Mouse (Mus musculus) myocyte (in vitro differentiated cells): Measurements from ENCODE around the gene Syk. TPM values are rescaled to one million over a fixed set of nuclear protein-coding genes. Genes with fewer than 3 reads are reported as not detected.

Source experiments
- H3K27me3 ChIP-seq: one replicate; pipeline ENCODE4 v1.6.1; 2011; ENCODE audit not compliant: control insufficient read depth, insufficient read depth, insufficient read length
- H3K36me3 ChIP-seq: one replicate; pipeline ENCODE4 v1.6.1; 2011; ENCODE audit not compliant: control insufficient read depth, insufficient read depth
- H3K4me2 ChIP-seq: one replicate; pipeline ENCODE4 v1.6.1; 2011; ENCODE audit warnings: low read depth, control low read depth
- H3K4me3 ChIP-seq: one replicate; pipeline ENCODE4 v1.5.1; 2011; ENCODE audit warnings: mild to moderate bottlenecking, control low read depth, moderate library complexity
- H3K79me2 ChIP-seq: one replicate; pipeline ENCODE4 v1.6.1; 2011; ENCODE audit not compliant: control insufficient read depth, insufficient read depth
- H3ac ChIP-seq: one replicate; pipeline ENCODE4 v1.6.1; 2011; ENCODE audit not compliant: control insufficient read depth, insufficient read length
- CEBPB ChIP-seq: IDR thresholded peaks from 2 replicates; pipeline ENCODE4 v1.6.1; 2011; ENCODE audit warnings: mild to moderate bottlenecking, moderate library complexity; ENCODE audit not compliant: poor library complexity, insufficient read depth, severe bottlenecking
- E2F4 ChIP-seq: IDR thresholded peaks from one replicate; pipeline ENCODE4 v1.6.1; 2011; ENCODE audit warnings: mild to moderate bottlenecking, control low read depth, moderate library complexity; ENCODE audit not compliant: insufficient read depth
- MAX ChIP-seq: IDR thresholded peaks from one replicate; pipeline ENCODE4 v1.6.1; 2011; ENCODE audit warnings: low read depth, mild to moderate bottlenecking, control low read depth
- MYOD1 ChIP-seq, 3 experiments: IDR thresholded peaks; one replicate each; pipeline ENCODE4 v1.6.1; 2011; ENCODE audit warnings: control low read depth in 2 of 3, low read depth in 2 of 3, mild to moderate bottlenecking in 2 of 3, moderate library complexity in 1 of 3; ENCODE audit not compliant: insufficient read length in 2 of 3, control insufficient read depth in 1 of 3
- MYOG ChIP-seq, 3 experiments: IDR thresholded peaks; one replicate each; pipeline ENCODE4 v1.6.1; 2011; ENCODE audit warnings: control low read depth in 2 of 3, low read depth in 2 of 3, mild to moderate bottlenecking in 2 of 3; ENCODE audit not compliant: insufficient read length in 2 of 3, control insufficient read depth in 1 of 3, insufficient read depth in 1 of 3
- POLR2A ChIP-seq: IDR thresholded peaks from one replicate; pipeline ENCODE4 v1.6.1; 2011; ENCODE audit warnings: low read depth, mild to moderate bottlenecking, control low read depth, moderate library complexity; ENCODE audit not compliant: insufficient read length
- POLR2AphosphoS2 ChIP-seq: IDR thresholded peaks from one replicate; pipeline ENCODE4 v1.6.1; 2011; ENCODE audit warnings: low read depth, control low read depth; ENCODE audit not compliant: insufficient read length
- REST ChIP-seq: IDR thresholded peaks from one replicate; pipeline ENCODE4 v1.6.1; 2011; ENCODE audit warnings: mild to moderate bottlenecking, control low read depth, moderate library complexity; ENCODE audit not compliant: insufficient read depth, insufficient read length
- SRF ChIP-seq: IDR thresholded peaks from one replicate; pipeline ENCODE4 v1.6.1; 2011; ENCODE audit warnings: low read depth; ENCODE audit not compliant: control insufficient read depth, insufficient read length
- TCF12 ChIP-seq: IDR thresholded peaks from one replicate; pipeline ENCODE4 v1.6.1; 2011; ENCODE audit warnings: mild to moderate bottlenecking, control low read depth; ENCODE audit not compliant: poor library complexity, insufficient read depth, severe bottlenecking
- TCF3 ChIP-seq: IDR thresholded peaks from one replicate; pipeline ENCODE4 v1.6.1; 2011; ENCODE audit warnings: low read depth, control low read depth; ENCODE audit not compliant: insufficient read length
- USF1 ChIP-seq: IDR thresholded peaks from one replicate; pipeline ENCODE4 v1.6.1; 2011; ENCODE audit warnings: low read depth, mild to moderate bottlenecking, control low read depth, moderate library complexity
- polyA plus RNA-seq: library from polyadenylated mRNA; unstranded; fragments of >200 nt; fragmentation: generic; extraction: Trizol; gene quantifications from one replicate; pipeline ENCODE4 v1.2.1, GENCODE M21; 2012; ENCODE audit warnings: missing spikeins

Syk gene
- polyA plus RNA-seq, 1 experiment, result 0.42 TPM

DNA sequence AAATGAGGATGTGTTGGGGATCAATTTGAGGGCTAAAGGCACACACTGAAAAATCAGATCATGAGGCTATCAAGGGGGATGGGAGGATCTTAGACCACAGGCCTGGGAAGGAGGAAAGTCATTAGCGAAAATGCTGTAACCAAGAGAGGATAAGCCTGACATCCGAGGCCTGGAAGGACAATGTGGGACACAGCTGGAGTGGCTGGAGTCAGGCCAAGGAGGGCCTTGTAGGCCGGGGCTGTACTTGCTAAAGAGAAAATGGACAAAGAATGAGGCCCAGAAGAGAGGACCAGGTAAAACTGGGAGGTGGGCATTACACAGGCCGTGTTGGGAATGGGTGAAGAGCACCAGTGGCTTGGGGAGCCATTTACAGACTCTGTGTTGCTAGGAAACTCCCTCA lies 22.9 kb downstream of the Syk start:
- Histone ChIP-seq H3K4me3 (no peak overlapping the region), H3K27me3 (peaks cover 10% of the 10 kb centered on the region), H3K79me2 (no peaks in the 10 kb centered on the region), H3K36me3 (no peaks in the 10 kb centered on the region), H3ac (no peak overlapping the region), H3K4me2 (no peak overlapping the region)
- TF ChIP-seq CEBPB, result no peak
- TF ChIP-seq SRF, result no peak
- no peak for TF ChIP-seq E2F4
- no peak for TF ChIP-seq TCF12
- TF ChIP-seq POLR2AphosphoS2, result no peak
- no peak for TF ChIP-seq TCF3
- no peak for TF ChIP-seq MAX
- TF ChIP-seq MYOD1 (IDR thresholded peaks at IDR 0.05; ENCODE audit: control insufficient read depth in 1 of 3, insufficient read length in 2 of 3, low read depth in 2 of 3), result no peak
- TF ChIP-seq USF1, result no peak
- no peak for TF ChIP-seq POLR2A
- no peak for TF ChIP-seq MYOG (IDR thresholded peaks at IDR 0.05; ENCODE audit: control insufficient read depth in 1 of 3, insufficient read depth in 1 of 3, insufficient read length in 2 of 3, low read depth in 2 of 3)
- no peak for TF ChIP-seq REST

DNA sequence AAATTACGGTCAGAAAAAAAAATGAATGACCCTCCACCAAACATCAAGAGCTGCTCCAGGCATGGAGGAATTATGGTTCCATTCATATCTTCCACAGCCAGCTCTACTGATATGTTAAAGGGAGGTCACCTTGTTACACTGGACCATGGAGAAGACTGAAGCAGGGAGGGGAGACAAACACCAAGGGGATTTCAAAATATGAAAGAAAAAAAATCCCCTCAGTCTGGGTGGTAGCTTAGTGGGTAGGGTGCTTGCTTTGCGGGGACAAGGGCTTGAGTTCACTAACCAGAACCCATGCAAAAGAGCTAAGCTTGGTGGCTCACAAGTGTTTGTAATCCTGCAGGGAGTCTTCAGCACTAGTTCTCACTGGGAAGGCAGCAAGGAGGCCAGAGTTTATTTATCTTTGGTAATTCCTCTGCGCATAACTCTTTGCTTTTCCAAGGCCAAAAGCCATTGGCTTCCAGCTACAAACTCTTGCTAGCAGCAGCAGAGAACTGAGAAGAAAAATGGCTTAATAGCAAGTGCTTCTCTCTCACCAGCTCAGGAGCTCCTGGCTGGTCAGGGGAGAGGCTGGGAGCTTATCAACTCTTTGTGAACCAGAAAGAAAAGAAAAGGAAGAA lies 23.8 kb downstream of the Syk start:
- H3ac ChIP-seq, result no peak overlapping the region
- H3K4me2 ChIP-seq, result no peak overlapping the region
- no peak overlapping the region for H3K4me3 ChIP-seq
- no peaks in the 10 kb centered on the region for H3K79me2 ChIP-seq
- no peaks in the 10 kb centered on the region for H3K36me3 ChIP-seq
- peaks cover 10% of the 10 kb centered on the region for H3K27me3 ChIP-seq
- TF ChIP-seq MAX, result no peak
- TF ChIP-seq E2F4, result no peak
- TF ChIP-seq USF1, result no peak

DNA sequence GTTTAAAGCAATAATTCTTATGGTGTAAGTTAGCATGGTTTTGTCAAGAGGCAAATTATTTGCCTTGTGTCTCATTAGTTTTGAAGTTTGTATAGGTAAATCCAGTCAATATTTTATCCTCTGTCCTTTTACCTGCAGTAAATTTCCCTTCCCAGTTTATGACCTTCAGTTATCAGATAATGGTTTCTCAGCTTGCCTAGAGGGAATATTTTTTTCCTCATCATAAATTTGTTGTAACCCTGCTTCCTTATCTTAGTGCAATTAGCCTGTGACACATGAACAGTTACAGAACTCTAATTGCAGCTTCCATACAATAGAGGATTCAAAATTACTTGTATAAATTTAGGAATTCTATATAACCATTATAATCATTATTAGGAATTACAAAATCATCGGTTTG lies 25.0 kb downstream of the Syk start:
- Histone ChIP-seq H3K4me2 (no peak overlapping the region), H3K36me3 (no peaks in the 10 kb centered on the region), H3K27me3 (peaks cover 10% of the 10 kb centered on the region), H3K4me3 (no peak overlapping the region), H3K79me2 (no peaks in the 10 kb centered on the region), H3ac (no peak overlapping the region)
- TF ChIP-seq POLR2A, result no peak
- no peak for TF ChIP-seq TCF3
- TF ChIP-seq TCF12, result no peak
- TF ChIP-seq POLR2AphosphoS2, result no peak
- TF ChIP-seq CEBPB, result no peak
- no peak for TF ChIP-seq MAX
- no peak for TF ChIP-seq MYOD1 (IDR thresholded peaks at IDR 0.05; ENCODE audit: control insufficient read depth in 1 of 3, insufficient read length in 2 of 3, low read depth in 2 of 3)
- no peak for TF ChIP-seq SRF
- no peak for TF ChIP-seq MYOG (IDR thresholded peaks at IDR 0.05; ENCODE audit: control insufficient read depth in 1 of 3, insufficient read depth in 1 of 3, insufficient read length in 2 of 3, low read depth in 2 of 3)
- no peak for TF ChIP-seq USF1
- no peak for TF ChIP-seq REST
- no peak for TF ChIP-seq E2F4

DNA sequence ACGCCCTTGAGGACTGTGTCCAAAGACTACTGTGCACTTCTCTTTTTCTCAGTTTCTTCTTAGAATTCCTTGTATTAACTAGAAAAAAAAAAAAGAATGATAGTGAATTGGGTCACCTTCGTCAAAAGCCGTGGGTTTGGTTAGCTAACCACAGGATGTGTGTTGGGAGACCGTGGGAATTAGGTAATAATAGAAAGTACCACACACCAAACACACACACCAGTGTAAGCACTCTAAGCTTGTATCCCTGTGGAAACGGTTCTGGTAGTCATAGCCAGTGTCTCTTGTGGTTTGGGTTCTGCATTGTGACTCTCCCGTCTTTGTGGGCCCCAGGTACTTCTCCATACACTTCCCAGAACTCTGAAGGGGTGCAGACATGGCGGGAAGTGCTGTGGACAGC lies 27.5 kb downstream of the Syk start:
- no peak for TF ChIP-seq MYOG (IDR thresholded peaks at IDR 0.05; ENCODE audit: control insufficient read depth in 1 of 3, insufficient read depth in 1 of 3, insufficient read length in 2 of 3, low read depth in 2 of 3)
- no peak for TF ChIP-seq TCF12
- no peak for TF ChIP-seq REST
- TF ChIP-seq E2F4, result no peak
- TF ChIP-seq TCF3, result no peak
- no peak for TF ChIP-seq POLR2A
- no peak for TF ChIP-seq MAX
- TF ChIP-seq MYOD1 (IDR thresholded peaks at IDR 0.05; ENCODE audit: control insufficient read depth in 1 of 3, insufficient read length in 2 of 3, low read depth in 2 of 3), result no peak
- no peak for TF ChIP-seq CEBPB
- no peak for TF ChIP-seq USF1
- no peak for TF ChIP-seq POLR2AphosphoS2
- no peak for TF ChIP-seq SRF
- Histone ChIP-seq H3K4me3 (no peak overlapping the region), H3K4me2 (no peak overlapping the region), H3K27me3 (peaks cover 10% of the 10 kb centered on the region), H3ac (no peak overlapping the region), H3K36me3 (no peaks in the 10 kb centered on the region), H3K79me2 (no peaks in the 10 kb centered on the region)

DNA sequence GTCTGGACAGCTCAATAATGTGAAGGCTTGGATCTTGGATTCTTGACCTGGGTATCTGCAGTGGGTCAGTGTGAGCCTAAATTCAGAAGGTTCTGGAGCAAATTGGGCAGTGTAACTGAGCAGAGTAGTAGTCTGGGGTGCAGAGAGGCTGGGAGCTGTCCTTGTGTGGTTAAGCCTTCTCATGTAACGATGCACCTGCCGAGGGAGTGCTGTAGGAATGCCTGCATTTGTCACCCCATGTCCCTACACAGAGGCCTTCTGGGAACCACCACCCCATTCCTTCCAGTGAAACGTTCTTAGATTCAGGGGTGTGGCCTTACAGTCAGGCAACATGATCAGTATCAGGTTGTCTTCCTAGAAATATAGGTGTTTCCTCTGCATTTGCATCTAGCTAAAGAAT lies 30.3 kb downstream of the Syk start:
- Histone ChIP-seq H3ac (no peak overlapping the region), H3K79me2 (no peaks in the 10 kb centered on the region), H3K4me3 (no peak overlapping the region), H3K4me2 (no peak overlapping the region), H3K36me3 (no peaks in the 10 kb centered on the region), H3K27me3 (peaks cover 10% of the 10 kb centered on the region)
- TF ChIP-seq CEBPB (no peak), SRF (no peak), MYOG (IDR thresholded peaks at IDR 0.05; ENCODE audit: control insufficient read depth in 1 of 3, insufficient read depth in 1 of 3, insufficient read length in 2 of 3, low read depth in 2 of 3) (peak; percentile 28 to 91 (median 68)), REST (no peak), POLR2A (no peak), E2F4 (no peak), MAX (no peak), POLR2AphosphoS2 (no peak), USF1 (no peak), TCF3 (peak; percentile 23), MYOD1 (IDR thresholded peaks at IDR 0.05; ENCODE audit: control insufficient read depth in 1 of 3, insufficient read length in 2 of 3, low read depth in 2 of 3) (peak in 2 of 3 experiments; percentile 65 to 88), TCF12 (peak; percentile 40)
